Mouse (Mus musculus) induced T-regulatory cell, adult 2 months (primary cell): Measurements from ENCODE around the gene Ulk1.
A peak's percentile ranks its signal among the peaks of the same experiment; 100 is the strongest.

Source experiments
- DNase-seq: peaks from one replicate; pipeline ENCODE4 v3.0.0-alpha.2; 2012; ENCODE audit warnings: low read depth

Gene Ulk1

DNA sequence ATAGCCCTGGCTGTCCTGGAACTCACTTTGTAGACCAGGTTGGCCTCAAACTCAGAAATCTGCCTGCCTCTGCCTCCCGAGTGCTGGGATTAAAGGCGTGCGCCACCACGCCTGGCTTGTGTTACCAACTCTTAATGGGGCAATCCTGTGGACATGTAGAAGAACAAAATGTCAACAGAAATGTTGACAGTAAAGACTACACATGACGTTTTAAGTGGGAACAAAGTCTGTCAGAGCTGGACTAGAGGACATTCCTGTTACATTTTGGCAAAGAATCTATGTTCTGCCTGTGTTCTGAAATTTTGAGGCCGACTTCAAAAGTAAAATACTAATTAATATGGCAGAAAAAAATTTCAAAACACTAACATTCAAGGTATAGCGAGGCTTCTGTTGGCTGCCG, 46.0 kb downstream of the Ulk1 start:
- no peak for DNase-seq

DNA sequence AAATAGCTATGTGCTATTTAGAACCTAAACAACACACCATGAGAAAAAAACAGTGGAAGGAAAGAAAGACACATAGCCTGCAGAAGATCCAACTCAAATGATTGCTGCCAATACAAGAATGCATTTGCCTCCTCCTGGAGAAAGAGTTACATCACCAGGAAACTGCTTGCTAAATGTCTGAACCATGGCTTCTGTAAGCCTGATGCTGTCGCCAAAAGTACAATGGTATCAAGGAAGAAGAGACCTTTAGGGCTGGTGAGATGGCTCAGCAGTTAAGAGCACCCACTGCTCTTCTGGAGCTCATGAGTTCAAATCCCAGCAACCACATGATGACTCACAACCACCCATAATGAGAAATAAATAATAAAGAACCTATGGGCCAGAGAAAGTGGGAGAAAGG, 64.9 kb downstream of the Ulk1 start:
- DNase-seq: no peak

DNA sequence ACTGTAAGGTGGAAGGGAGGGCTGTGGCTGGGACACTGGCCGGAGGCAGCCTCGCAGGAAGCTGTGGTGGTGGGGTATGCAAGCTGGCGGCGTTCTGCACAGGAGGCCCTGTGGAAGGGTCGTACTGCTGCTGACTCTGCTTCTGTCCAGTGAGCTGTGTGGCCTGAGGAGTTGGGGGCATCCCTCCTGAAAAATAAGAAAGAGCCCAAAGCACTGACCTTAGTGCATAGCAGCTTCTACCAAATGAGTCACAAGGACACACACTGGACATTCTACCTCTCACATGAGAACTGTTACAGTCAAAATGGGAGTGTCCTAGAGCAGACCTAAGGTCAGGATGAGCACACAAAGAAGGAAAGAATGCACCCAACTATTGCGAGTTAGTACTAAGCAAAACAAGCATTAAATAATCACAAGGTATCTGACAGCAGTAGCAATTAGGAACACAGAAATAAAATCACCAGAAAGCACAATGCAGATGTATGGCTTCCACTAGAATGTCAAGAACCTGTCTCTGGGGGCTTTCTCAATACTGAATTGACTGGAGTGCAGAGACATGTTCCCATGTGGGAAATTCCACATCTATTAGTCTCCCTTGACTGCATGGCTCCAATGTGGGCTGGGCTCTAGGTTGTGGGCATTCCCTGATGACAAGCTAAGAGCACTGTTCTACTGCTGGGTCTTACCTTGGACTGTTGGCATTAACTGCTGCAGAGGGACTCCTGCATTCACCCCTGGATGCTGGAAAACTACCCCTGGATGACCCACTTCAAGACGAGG, 70.2 kb downstream of the Ulk1 start:
- no peak for DNase-seq

DNA sequence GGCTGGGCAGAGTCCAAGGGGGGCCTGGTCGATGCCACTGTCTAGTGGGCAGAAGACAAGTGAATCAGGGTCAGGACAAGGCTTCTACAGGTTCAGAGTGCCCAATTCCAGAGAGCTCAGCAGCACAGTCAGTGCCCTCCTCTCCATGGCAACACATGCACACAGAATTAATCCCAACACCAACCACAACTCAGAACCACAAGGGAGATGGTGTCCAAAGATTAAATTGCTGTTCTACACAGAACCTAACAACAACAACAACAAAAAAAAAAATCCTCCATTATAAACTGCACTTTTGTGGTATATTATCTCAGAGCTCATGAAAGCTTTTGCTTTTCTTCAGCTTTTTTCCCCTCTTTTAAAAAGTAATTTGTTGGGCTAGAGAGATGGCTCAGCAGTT, 74.3 kb downstream of the Ulk1 start:
- DNase-seq: peak; percentile 50
